Mouse (Mus musculus): ENCODE measurements at regions not wholly inside any gene's neighbourhood (a gene's known extent, or its start where the extent isn't known, plus 50 kb on each side); places are given as distances from the start of the nearest gene placed in this dataset.

DNA sequence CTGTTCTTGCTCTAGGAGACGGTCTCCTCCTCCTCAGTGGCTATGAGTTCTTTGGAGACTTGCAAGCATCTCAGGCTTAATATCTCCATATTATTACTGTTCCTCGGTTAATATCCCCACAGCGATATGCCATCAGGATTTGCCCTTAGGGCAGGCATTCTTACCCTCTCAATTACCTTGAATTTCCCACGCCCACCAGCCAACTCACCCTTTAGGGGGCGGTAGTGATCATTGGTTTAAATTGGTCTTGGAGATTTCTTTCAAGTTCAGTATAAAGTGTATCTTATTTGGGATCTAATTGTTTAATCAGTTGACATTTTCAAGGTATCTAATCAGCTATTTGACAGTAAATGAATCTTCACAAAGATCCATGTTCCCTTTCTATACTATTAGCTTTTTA lies 162.5 kb downstream of the Emp1 start:
- DNase-seq (ENCODE audit: low read depth, low spot score) = no peak

DNA sequence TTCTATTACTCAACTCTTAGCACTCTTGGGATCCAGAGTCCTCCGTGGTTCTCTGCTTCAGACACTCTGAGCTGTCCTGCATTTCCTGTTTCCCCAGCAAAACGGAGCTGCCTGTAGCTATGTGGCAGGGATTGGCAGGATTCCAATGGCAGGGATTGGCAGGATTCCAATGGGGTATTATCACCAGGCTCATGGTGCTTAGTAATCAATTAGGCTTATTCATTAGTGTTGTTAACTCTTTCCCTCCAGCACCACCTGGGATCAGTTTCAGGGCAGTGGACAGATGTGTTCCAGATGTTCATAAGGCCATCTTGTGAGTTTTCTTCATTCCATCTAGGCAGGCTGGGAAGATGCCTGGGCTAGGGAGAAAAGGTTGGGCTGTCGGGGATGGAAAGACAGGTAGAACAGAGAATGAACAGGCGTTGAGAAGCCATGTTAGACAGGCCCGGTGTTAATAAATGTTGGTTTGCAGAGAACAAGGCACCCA lies 163.5 kb downstream of the Emp1 start:
- peak; percentile 37 for DNase-seq (ENCODE audit: low read depth, low spot score)

DNA sequence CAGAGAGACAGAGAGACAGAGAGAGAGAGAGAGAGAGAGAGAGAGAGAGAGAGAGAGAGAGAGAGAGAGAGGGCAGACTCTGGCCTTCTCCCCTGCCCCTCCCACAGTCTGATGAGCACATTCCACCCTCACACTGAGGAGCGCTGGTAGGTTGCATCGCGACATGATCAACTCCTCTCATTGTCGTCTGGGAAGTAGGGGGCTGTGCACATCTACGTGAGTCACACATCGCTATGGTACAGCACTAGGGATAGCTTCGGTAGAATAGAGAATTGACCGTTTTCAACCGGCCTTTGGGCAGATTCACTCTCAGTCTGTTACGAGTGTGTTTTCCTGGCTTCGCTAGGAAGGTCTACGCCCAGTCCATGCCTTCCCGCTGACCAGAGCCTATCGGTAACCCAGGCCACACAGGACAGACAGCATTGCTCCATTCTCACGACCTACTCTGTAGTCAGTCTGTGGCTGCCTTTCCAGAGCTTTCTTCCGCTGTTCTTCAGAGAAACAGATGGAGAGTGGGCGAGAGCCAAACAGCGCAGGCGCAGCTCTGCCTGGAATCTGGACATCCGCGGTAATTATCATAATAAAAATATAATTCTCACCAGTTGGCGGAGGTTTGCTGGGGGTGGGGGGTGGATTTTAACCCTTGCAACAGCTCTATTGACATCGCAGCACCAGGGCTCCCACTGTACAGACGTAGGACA lies 164.3 kb downstream of the Emp1 start:
- DNase-seq (ENCODE audit: low read depth, low spot score) = no peak

DNA sequence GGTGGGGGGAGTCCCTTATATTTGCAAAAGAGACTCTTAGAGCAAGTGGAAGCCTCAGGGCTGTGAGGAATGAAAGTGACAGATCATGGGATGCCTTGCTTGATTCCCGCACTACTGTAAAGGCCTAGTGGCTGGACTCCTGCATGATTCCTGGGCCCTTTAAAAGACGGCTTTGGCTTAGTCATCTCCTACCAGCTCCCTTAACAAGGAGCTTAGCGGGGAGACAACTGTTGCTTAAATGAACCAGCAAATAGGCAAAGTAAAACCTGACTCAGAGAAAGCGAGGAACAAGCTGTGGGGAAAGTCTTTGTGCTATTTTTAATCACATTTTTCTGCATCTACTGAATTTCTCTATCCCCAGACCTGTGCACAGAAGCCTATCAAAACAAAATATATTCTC lies 165.5 kb downstream of the Emp1 start:
- DNase-seq (ENCODE audit: low read depth, low spot score) = no peak

DNA sequence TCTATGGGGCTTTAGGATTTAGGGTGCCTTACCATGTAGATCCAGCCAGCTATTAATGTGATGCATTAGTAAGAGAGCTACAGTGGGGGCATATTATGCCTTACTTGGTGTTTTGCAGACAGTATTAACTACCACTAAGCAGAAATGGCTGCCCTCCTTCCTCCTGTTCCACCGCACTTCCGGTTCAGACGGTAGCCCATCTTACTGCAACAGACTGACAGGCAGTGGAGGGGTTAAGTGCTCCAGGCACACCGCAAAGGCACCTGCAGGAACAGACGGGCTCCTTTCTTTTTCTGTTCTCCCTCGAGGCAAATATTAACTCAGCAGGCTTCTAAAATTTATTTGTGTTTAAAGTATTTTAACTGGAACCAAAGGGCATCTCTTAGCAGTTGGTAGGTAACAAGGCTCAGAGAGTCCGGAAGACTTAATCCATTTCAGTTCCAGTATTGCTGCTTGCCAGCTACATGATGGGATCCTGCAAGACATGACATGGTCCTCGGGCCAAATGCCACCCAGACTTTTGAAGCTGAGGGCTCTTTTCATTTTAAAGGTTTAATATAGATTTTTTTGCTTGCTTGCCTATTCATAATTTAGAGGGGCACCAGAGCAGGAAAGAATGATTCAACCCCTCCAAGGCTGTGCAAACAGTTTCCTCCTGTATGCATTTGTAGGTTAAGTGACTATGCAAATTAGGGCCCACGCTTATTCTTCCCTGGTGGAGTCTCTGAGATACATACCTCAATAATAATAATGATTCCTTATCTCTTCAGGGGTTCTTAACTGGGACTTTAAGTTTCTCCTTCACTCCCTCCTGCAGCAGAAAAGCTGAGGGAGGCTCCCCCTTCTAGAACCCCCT lies 177.7 kb downstream of the Emp1 start:
- no peak for DNase-seq (ENCODE audit: low read depth, low spot score)

GRCm38 (mm10) chr6:135541566-135541965 lies 179.2 kb downstream of the Emp1 start:
- DNase-seq (ENCODE audit: low read depth, low spot score) = no peak

DNA sequence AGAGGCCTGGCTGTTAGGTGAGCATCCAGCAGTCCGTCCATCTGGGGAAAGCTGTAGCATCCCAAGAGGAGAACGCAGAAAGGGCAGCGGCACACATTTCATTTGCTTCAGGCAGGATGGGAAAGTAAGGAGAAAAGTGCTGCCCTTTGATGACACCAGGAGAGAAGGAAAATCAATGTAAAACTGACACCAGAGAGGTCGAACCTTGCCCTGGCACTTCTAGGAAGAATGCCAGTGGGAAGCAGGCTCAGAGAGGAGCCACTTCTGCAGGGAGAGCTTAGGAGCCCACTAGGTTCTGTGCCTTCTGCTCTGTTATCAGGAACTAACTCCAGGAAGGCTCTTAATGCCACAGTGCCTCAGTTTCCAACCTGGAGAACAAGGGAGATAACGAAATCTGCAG lies 180.0 kb downstream of the Emp1 start:
- DNase-seq (ENCODE audit: low read depth, low spot score) = no peak

- DNase-seq (ENCODE audit: low read depth, low spot score) = no peak
These were observed 181.0 kb downstream of the Emp1 start for GRCm38 (mm10) chr6:135543390-135543789.

- no peak for DNase-seq (ENCODE audit: low read depth, low spot score)
These were observed 181.5 kb downstream of the Emp1 start for GRCm38 (mm10) chr6:135543863-135544262.

DNA sequence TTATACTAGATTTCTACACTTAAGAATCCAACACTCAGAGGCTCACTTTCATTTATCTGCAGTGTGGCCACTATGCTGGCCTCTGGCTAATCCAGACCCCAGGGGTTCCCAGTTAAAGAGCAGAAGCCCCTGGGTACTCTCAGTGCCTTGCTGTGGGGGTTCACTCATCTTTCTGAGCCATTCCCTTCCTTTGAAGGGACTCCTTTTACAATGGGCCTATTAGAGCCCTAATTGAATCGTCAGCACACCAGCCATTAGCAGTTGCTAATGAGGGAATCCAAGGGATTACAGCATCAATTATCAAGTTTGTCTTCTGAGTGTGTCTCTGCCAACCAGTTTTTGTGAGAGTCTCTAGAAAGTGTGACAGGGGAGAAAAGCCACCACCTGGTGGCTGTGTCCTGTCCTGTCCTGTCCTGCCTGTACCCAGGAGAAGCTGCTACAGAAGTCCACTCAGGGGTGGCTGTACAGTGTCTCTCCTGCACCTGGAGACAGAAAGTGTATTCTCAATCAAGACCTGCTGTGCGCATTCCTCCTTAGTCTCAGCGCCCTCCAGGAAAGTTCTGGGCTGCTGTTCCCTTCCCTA lies 188.1 kb downstream of the Emp1 start:
- DNase-seq (ENCODE audit: low read depth, low spot score) = no peak

- no peak for DNase-seq (ENCODE audit: low read depth, low spot score)
These were observed 190.1 kb downstream of the Emp1 start for GRCm38 (mm10) chr6:135552396-135552795.

- no peak for DNase-seq (ENCODE audit: low read depth, low spot score)
These were observed 197.2 kb downstream of the Emp1 start for GRCm38 (mm10) chr6:135559501-135559907.

- no peak for DNase-seq (ENCODE audit: low read depth, low spot score)
These were observed 199.9 kb downstream of the Emp1 start for GRCm38 (mm10) chr6:135562267-135562666.

- no peak for DNase-seq (ENCODE audit: low read depth, low spot score)
These were observed 201.4 kb downstream of the Emp1 start for GRCm38 (mm10) chr6:135563766-135564165.

DNA sequence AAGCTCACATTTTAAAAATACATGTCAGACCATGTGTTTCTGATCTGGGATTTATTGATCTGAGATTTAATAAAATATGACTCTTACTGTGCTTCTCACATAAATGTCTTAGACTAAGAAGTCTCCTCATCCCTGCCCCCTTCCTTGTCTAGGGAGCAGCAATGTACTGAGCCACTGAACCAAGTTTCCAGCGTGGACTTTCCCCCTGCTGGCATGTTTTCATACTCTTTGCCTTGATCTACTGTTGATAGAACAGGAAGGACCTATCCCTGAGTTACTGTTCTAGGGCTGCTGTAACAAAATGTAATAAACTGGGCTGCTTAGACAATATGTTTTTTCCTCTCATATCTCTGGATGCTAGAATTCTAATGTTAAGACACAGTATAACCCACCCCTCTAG lies 206.7 kb downstream of the Emp1 start:
- DNase-seq (ENCODE audit: low read depth, low spot score) = no peak

DNA sequence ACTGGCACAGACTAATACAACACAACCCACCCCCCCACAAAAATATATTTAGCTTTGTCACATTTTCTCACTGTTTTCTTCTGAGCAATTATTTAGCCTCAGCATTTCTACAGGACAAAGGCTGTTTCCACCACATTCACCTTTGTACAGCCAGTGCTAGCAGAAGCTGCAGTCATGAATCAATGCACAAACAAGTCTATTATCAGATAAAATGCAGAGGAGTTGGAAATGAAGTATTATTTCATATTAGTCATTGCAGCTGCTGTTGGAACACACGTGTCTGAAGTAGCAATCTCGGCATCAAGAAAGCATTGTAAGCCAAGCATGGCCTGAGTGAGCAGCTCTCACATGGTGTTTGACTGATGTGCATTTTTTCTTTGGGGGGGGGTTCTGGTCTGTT lies 212.9 kb downstream of the Emp1 start:
- DNase-seq (ENCODE audit: low read depth, low spot score) = no peak

- DNase-seq (ENCODE audit: low read depth, low spot score) = no peak
These were observed 216.4 kb downstream of the Emp1 start for GRCm38 (mm10) chr6:135578728-135579127.

DNA sequence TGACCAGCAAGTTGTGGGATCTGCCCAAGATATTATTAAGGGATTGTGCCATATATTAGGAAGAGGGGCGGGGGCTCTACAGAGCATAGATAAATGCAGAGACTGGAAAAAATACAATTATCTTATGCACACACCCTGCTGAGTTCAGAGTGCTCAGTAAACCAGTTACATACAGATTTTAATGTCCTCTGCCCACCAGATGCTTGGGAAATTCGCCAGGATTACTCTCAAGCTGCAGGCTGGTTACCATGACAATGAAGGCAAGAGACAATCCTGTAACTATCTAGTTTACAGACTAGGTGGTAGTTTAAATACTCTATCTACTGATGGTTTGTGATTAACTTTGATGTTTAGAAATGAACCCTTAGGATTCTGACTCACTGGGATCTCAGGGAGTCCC lies 220.2 kb downstream of the Emp1 start:
- no peak for DNase-seq (ENCODE audit: low read depth, low spot score)

- no peak for DNase-seq (ENCODE audit: low read depth, low spot score)
These were observed 222.4 kb downstream of the Emp1 start for GRCm38 (mm10) chr6:135584782-135585181.

DNA sequence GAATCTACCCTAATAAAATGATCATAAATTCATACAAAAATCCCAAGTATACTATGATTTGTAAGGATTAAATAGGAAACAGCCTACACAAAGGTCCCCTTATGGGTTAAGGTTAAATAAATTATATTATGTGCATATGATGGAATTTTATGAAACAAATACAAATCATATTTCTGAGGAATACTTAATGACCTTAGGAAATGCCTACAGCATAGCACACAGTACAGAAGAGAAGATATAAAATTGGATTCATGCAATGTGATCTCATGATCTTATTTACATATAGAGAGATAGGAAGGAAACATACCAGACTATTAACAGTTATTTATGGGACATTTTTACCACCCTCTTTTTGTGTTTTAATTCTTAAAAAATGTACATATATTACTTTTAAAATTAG lies 227.7 kb downstream of the Emp1 start:
- no peak for DNase-seq (ENCODE audit: low read depth, low spot score)

GRCm38 (mm10) chr6:135591085-135591484 lies 228.7 kb downstream of the Emp1 start:
- DNase-seq (ENCODE audit: low read depth, low spot score) = no peak

GRCm38 (mm10) chr6:135596358-135596757 lies 234.0 kb downstream of the Emp1 start:
- no peak for DNase-seq (ENCODE audit: low read depth, low spot score)

Measured in mesoderm, embryonic 11.5 days (tissue).